Mouse (Mus musculus) natural killer cell, adult 2 months (primary cell): Measurements from ENCODE around the gene Med13l.
"Not testable (repeated sequence)": the region's sequence is repeated elsewhere in the genome, so short reads cannot be mapped to it uniquely, and the experiment has no call there.

ENCODE experiments used
- DNase-seq, 2 experiments: peaks; one replicate each; pipeline ENCODE4 v3.0.0; 2022; ENCODE audit warnings: low spot score in 2 of 2

Gene Med13l

GRCm38 (mm10) chr5:118632346-118632745 is 71.9 kb downstream of the Med13l start:
- DNase-seq = no peak

GRCm38 (mm10) chr5:118633106-118633505 is 72.6 kb downstream of the Med13l start:
- no peak for DNase-seq

- DNase-seq = no peak
These were observed 75.2 kb downstream of the Med13l start for GRCm38 (mm10) chr5:118635476-118636187.

GRCm38 (mm10) chr5:118636399-118637369 is 76.2 kb downstream of the Med13l start:
- peak in 1 of 2 experiments; percentile 28 for DNase-seq

GRCm38 (mm10) chr5:118637931-118638330 is 77.5 kb downstream of the Med13l start:
- no peak for DNase-seq

GRCm38 (mm10) chr5:118638534-118639109 is 78.1 kb downstream of the Med13l start:
- no peak for DNase-seq

GRCm38 (mm10) chr5:118639117-118639707 is 78.7 kb downstream of the Med13l start:
- no peak for DNase-seq

GRCm38 (mm10) chr5:118644041-118644440 is 83.6 kb downstream of the Med13l start:
- DNase-seq = no peak

GRCm38 (mm10) chr5:118644511-118644910 is 84.0 kb downstream of the Med13l start:
- no peak for DNase-seq

- no peak for DNase-seq
These were observed 84.8 kb downstream of the Med13l start for GRCm38 (mm10) chr5:118645196-118645805.

- DNase-seq = no peak
These were observed 86.4 kb downstream of the Med13l start for GRCm38 (mm10) chr5:118646897-118647296.

- DNase-seq = peak in 1 of 2 experiments; percentile 52
These were observed 86.9 kb downstream of the Med13l start for GRCm38 (mm10) chr5:118647384-118647783.

- no peak for DNase-seq
These were observed 88.9 kb downstream of the Med13l start for GRCm38 (mm10) chr5:118649215-118650006.

GRCm38 (mm10) chr5:118650007-118650548 is 89.6 kb downstream of the Med13l start:
- no peak for DNase-seq

GRCm38 (mm10) chr5:118650746-118651145 is 90.3 kb downstream of the Med13l start:
- no peak for DNase-seq

GRCm38 (mm10) chr5:118652611-118653010 is 92.1 kb downstream of the Med13l start:
- no peak for DNase-seq

- DNase-seq = not testable (repeated sequence)
These were observed 92.6 kb downstream of the Med13l start for GRCm38 (mm10) chr5:118653119-118653518.

GRCm38 (mm10) chr5:118654599-118654998 is 94.1 kb downstream of the Med13l start:
- DNase-seq = no peak

GRCm38 (mm10) chr5:118655025-118655424 is 94.5 kb downstream of the Med13l start:
- DNase-seq = peak in 1 of 2 experiments; percentile 25

GRCm38 (mm10) chr5:118655428-118655827 is 94.9 kb downstream of the Med13l start:
- no peak for DNase-seq
